Mouse (Mus musculus) gastrocnemius, postnatal 4 days (tissue): ENCODE measurements around the gene Wnk3. TPM values are rescaled to one million over a fixed set of nuclear protein-coding genes. Genes with fewer than 3 reads are reported as not detected.
A peak's percentile ranks its signal among the peaks of the same experiment; 100 is the strongest.
"Not testable (repeated sequence)": the region's sequence is repeated elsewhere in the genome, so short reads cannot be mapped to it uniquely, and the experiment has no call there.

Experiments
- DNase-seq, 2 experiments: peaks; one replicate each; pipeline ENCODE4 v3.0.0; 2021 to 2022; ENCODE audit warnings: low spot score in 2 of 2, mixed read lengths in 2 of 2
- long read RNA-seq, 2 experiments: library from polyadenylated mRNA; stranded (forward); transcript quantifications; one replicate each; pipeline ENCODE4 v2.0.0; 2021
- total RNA-seq, 2 experiments: library from RNA; stranded (reverse); gene quantifications; 2 replicates each; pipeline ENCODE4 v1.2.3; 2021

Gene Wnk3
- 1 to 10 TPM; 2.8 to 3.6 TPM for total RNA-seq
- long read RNA-seq, experiment 1: 0 reads
- long read RNA-seq, experiment 2: 0 reads

DNA sequence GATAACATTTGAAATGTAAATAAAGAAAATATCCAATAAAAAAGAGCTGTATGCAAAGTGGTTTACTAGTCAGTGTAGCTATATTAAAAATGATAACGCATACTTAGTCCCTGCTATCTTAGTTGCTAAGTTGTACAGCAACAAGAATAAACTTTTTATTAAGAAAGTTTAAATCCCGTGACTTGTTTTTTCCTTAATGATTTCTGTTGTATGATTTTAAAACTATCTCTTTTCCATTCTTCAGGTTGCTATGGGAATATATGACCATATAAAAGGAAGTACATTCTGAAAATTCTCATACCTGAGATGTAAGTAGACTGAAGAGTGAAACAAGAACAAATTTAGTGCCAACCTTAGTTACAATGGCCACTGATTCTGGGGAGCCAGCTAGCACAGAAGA, at the start of gene Wnk3:
Gene Wnk3 (plus strand): TSS at position 301 of the 400 bp plus-strand sequence.
- no peak for DNase-seq

DNA sequence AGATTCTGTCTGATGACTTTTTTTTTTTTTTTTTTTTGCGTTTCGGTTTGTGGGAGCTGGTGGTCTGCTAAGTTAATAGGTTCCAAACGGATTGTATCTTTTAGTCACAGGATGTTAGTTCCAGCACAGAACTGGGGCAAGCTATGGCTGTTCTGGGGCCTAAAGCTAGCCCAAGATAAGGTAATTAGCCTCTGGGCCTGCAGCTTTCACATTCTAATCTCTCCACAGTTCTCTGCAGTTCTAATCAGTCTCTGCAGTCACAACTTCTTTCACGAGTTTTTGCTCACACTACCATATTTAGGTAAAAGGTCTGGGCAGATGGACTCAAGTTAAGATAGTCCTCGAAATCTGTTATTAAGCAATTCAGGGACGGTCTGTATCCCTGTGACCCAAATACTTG, 39.5 kb upstream of the Wnk3 start:
- no peak for DNase-seq

DNA sequence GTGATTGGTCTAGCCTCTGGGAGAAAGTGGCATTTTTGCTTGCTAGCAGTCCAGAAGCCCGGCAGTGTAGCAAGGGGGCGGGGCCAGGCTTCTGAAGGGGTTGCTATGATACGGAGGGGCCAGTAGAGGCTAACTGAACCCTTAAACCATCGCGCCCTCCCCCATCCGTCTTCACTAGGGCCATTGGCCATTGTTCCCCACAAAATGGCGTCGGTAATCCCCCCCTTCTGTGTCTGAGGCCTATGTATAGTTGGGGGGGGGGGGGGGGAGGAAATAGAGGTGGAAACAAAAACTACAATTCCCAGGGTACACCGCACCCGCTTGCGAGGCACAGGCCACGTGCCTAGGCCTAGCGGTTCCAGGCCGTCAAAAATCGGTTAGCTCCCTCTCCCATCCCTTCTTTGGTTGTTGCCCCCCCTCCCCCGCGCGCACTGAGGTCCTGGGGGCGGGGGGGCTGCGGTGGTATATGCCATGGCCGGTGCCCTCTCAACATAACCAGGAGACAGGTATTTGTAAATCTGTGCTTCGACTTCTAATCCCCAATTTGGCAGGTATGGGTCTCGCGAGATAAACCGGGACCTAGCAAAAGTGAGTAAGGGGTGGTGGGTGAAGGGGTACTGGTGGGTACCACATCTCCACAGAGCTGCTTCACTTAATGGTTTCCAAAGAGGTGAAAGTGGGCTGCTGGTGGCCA, 29.3 kb upstream of the Wnk3 start:
- peak; percentile 21 to 26 for DNase-seq

DNA sequence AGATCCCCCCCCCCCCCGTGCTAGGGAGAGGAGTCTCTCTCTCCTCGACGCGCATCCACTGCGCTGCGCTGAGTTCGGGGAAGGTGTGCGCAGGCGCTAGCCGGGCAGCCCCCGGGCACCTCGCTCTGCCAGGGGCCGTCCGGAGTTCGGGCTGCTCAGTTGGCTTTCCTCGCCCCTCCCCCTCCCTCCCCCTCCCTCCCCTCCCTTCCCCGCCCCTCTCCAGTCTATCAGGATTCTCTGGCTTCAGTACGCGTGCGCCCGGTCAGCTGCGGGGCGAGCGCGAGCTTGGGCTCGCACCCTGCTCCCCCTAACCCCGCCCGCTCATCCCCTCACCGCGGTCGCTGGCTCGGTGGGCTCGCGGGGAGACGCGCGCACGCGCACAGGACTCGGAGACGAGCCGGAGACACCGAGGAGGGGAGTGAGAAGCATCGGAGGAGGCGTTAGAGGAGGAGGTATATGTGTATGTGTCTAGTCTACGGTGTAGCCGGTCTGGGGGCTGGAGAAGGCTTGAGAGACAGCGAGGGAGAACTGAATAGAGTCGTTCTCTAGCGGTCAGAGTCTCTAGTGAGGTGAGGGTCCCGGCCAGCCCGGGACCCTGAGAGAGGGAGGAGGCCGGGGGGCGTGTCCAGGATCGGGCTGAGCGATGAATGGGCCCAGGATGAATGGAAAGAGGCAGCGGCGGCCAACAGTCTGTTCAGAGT, 28.5 kb upstream of the Wnk3 start:
- peak; percentile 49 to 68 for DNase-seq

DNA sequence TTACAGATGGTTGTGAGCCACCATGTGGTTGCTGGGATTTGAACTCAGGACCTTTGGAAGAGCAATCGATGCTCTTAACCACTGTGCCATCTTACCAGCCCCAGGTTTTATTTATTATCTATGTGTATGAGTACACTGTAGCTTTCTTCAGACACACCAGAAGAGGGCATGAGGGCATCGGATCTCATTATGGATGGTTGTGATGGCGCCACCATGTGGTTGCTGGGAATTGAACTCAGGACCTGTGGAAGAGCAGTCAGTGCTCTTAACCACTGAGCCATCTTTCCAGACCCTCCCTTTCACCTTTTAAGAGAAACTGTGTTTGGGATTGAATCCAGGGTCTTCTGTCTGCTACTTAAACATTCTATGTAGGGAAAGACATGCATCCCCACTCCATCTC, 24.7 kb upstream of the Wnk3 start:
- not testable (repeated sequence) for DNase-seq

DNA sequence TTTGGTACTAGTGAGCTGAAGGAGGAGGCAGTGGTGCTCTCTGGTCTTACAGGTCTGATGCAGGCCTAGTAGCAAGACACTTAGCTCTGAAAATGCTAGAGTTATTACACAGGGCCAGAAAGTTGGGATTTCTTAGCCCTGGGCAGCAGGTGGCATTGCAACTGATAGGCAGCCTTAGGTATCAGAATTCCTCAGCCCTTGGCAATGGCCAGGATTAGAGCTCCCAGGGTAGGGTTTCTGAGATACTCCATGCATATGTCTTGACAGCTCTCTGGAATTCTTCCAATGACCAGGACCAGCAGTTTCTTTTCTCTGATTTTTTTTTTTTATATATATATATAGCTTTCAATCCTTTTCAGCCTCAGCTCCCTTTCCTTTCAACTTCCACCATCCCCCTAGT, 100.5 kb downstream of the Wnk3 start:
- DNase-seq: no peak

DNA sequence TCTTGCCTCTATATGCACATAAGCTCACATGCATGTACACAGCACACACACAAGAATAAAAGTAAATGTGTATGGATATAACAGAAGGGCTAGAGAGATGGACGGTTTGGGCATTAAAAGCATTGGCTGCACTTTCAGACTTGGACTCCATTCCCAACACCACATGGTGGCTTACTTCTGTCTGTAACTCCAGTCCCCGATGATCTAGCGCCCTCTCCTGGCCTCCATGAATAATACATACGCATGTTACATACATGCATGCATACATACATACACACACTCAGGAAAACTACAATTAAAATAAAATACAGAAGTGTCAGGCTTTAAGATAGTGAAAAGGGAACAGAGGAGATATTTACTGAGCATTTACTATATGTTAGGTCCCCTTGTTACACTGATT, 115.9 kb downstream of the Wnk3 start:
- DNase-seq: no peak

DNA sequence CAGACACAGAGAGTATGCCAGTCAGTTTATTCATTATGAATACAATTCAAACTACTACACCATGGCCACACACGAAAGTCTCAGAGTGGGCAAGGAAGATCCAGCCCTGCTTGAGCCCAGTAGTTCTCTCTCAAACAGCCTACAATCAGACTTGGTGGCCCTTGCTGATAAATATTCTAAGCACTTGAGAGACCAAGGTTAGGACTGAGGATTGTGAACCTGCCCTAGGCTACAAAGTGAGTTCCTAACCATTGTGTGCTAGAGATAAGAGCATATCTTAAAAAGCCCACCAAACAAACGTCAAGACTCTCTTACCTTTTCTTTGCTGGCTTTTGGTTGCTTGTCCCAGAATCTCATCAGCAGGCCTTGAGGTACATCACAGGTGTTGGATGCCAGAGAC, 135.7 kb downstream of the Wnk3 start:
- DNase-seq: no peak

DNA sequence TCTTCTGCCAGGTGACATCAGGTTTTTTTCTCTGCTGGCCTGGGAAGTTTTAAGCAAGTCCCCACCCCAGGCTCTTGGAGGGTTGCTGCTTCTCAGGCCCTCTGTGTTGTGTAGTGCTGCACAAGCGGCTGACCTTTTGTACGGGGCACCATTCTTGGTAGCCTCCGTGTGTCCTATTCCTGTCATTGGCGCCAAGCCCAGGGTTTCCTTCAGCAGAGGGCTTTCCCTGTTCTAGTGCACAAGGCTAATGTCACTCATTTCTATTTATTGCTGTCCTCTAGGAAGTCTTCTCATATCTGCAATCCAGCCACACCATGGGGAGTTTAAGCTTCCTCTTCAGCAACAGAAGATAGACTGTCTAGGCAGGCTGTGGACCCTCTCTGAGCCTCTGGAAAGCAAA, 139.9 kb downstream of the Wnk3 start:
- DNase-seq: peak in 1 of 2 experiments; percentile 37

DNA sequence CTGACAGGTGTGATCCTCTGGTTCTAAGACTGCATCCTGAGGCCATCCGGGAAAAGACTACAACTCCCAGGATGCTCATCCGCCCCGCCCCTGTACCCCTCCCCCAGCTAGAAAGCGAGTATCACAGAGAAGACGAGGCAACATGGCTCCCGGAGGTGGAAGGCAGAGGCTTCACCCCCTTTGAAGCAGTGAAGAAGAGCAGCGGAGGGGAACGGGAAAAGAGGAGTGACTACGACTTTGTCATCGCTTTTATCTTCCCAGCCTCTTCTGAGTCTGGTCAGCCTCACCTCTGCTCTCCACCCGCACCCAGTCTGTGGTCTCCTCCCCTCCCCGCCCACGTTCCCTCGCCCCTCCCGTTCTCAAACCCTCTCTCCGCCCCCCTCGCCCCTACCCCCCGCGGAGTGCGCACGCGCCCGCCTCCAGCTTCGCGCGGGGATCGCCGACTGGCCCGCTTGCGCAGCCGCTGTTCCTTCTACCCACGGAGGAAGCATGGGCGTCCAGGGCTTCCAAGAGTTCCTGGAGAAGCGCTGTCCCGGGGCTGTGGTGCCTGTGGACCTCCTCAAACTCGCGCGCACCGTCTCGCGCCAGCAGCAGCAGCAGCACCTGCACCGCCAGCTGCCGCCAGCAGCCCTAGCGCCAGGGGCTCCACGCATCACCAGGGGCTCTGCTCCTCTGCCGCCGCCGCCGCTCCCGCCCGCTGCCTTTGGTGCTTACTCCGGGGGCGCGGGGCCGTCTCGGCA, 146.1 kb downstream of the Wnk3 start, which contains the start of gene Fam120c:
Gene Fam120c (plus strand): TSS at position 415 of the 740 bp plus-strand sequence.
- DNase-seq: peak; percentile 73 to 83

DNA sequence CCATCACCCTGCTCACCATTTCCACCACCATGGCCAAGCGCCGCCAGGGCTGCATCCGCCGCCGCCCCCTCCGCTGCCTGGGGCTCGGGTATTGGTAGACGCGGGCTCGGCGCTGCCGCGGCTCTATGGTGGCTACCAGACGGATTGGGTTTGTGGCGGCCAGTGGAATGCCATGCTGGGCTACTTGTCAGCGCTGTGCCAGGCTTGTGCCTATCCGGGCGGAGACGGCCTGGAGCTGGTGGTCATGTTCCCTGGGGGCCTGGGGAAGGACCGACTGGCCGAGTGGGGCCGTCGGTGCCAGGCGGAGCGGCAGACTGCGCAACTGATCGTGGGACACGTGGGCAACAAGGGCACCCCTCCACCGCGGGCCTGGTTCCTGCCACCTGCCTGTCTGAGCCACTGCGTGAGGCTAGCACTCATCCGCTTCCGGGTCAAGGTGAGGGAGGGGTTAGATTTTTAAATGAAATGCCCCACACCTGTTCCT, 146.7 kb downstream of the Wnk3 start:
- peak; percentile 26 to 31 for DNase-seq

DNA sequence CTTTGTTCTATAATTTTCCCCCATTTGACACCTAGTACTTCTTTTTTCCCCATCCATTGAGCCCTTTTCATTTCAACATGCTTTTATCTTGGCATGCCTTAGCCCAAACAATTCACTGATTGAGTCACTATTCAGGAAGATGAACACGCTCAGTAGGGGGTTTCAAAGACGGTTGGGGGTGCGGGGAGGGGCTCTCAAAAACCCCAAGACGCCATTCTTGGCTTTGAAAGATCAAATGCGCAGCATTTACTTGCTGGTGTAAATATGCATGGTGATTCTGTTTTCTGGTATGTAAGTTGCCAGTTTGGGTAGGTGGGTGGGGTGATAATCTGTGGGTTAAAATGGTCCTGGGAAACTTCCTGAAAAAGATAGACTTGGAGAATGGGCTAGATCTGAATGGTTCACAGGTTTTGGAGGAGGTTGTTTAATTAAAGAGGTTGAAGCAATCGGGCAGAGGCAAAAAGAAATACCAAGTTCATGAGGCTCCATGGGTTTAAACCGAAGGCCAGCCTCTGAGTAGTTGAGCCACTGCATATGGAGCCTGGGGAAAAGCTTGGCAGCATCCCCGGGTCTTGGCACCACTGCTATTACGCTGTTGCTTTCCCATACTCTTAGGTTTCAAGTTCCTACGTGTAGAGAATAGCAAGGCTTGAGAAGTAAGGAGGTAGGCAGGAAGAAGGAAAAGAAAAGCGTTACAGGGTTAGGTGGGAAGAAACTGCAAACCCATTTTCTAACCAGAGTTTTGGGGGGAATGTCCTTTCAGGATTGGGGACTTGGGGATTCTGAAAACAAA, 147.7 kb downstream of the Wnk3 start:
- DNase-seq: peak in 1 of 2 experiments; percentile 9

DNA sequence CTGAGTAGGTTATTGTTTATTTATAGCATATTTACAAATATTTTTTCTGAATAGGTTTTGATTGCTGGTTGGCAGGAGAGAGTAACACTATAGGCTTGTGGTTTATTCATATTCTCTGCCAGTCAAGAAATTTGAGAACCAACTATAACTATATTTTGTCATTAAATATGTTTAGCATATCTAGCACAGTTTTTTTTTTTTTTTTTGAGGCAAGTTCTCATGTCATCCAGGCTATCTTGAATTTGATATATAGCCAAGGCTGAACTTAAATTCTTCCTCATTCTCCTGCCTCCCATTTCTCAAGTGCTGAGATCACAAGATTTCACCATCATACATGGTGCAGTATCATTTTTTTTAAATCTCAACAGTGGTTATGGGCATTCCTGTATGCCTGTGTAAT, 149.4 kb downstream of the Wnk3 start:
- no peak for DNase-seq

DNA sequence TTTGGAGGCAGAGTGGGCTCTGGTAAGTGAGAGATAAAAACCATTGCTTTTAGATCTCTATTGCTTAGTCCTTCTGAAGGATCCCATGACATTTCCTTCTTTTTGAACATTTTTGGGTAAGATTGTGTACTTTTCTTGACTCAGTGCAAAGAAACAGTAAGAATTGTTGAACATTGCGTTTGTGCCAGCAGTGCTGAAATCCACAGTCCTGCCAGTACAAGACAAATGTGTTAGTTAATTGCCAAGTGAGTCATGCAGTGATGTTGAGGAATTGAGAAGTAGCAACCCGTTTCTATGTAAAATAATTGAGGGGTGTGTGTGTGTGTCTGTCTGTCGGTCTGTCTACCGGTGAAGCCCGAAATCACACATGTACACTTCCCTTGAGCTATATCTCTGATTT, 151.4 kb downstream of the Wnk3 start:
- DNase-seq: no peak

Other genes starting within 250 kb of the Wnk3 start
- gene Gnl3l, start 180.8 kb upstream of the Wnk3 start, total RNA-seq: 10 to 100 TPM; 31.9 to 37.5 TPM
- gene Fgd1, start 151.9 kb upstream of the Wnk3 start, total RNA-seq: 10 to 100 TPM; 19.2 to 20.4 TPM
- gene Tsr2, start 101.5 kb upstream of the Wnk3 start, total RNA-seq: 10 to 100 TPM; 16.8 to 18.1 TPM
- 10 to 100 TPM; 23.6 to 24.4 TPM for gene Fam120c, start 146.1 kb downstream of the Wnk3 start, total RNA-seq